Mouse (Mus musculus): ENCODE data around the gene D5Ertd579e. TPM values are rescaled to one million over a fixed set of nuclear protein-coding genes. Genes with fewer than 3 reads are reported as not detected.

Gene D5Ertd579e
- polyA plus RNA-seq, 1 experiment: 14.4 TPM

GRCm38 (mm10) chr5:36722415-36722856 is 26.6 kb upstream of the D5Ertd579e start:
- H3K4me3 ChIP-seq (ENCODE audit: extremely low read depth, insufficient read depth, insufficient read length): no peak overlapping the region

GRCm38 (mm10) chr5:36720710-36721375 is 25.0 kb upstream of the D5Ertd579e start:
- DNase-seq (ENCODE audit: low read depth in 1 of 2, low spot score in 2 of 2): no peak
- 63% methylated on average over 5 of the region's 5 CpGs for WGBS
- peak overlapping the region; percentile 17; the same call in 1 of the 2 replicates for H3K27ac ChIP-seq (ENCODE audit: insufficient read depth, low read length)
- no peaks in the 10 kb centered on the region for H3K36me3 ChIP-seq (ENCODE audit: control insufficient read depth, insufficient read depth, low read length)
- H3K4me3 ChIP-seq (ENCODE audit: extremely low read depth, insufficient read depth, insufficient read length): no peak overlapping the region
- no peaks in the 10 kb centered on the region for H3K4me1 ChIP-seq (ENCODE audit: control insufficient read depth, insufficient read depth, insufficient read length)
- no peaks in the 10 kb centered on the region for H3K27me3 ChIP-seq (ENCODE audit: control insufficient read depth, insufficient read depth, low read length)
- TF ChIP-seq POLR2A (IDR thresholded peaks at IDR 0.05; ENCODE audit: low read depth, low read length) (no peak), CTCF (IDR thresholded peaks at IDR 0.05; ENCODE audit: extremely low read depth, insufficient read depth, insufficient read length, insufficient replicate concordance) (no peak)

More at GRCm38 (mm10) chr5:36722415-36722856, 26.6 kb upstream of the D5Ertd579e start:
- Histone ChIP-seq H3K27me3 (ENCODE audit: control insufficient read depth, insufficient read depth, low read length) (no peaks in the 10 kb centered on the region), H3K36me3 (ENCODE audit: control insufficient read depth, insufficient read depth, low read length) (no peaks in the 10 kb centered on the region), H3K4me1 (ENCODE audit: control insufficient read depth, insufficient read depth, insufficient read length) (peaks cover 4% of the 10 kb centered on the region; the same call in 1 of the 2 replicates), H3K27ac (ENCODE audit: insufficient read depth, low read length) (no peak overlapping the region)
- WGBS: 18% methylated on average over 6 of the region's 6 CpGs
- DNase-seq (ENCODE audit: low read depth in 1 of 2, low spot score in 2 of 2): no peak
- TF ChIP-seq CTCF (IDR thresholded peaks at IDR 0.05; ENCODE audit: extremely low read depth, insufficient read depth, insufficient read length, insufficient replicate concordance): no peak

GRCm38 (mm10) chr5:36720219-36720618 is 24.4 kb upstream of the D5Ertd579e start:
- H3K27ac ChIP-seq (ENCODE audit: insufficient read depth, low read length): no peak overlapping the region
- no peak for DNase-seq (ENCODE audit: low read depth in 1 of 2, low spot score in 2 of 2)
- no peaks in the 10 kb centered on the region for H3K36me3 ChIP-seq (ENCODE audit: control insufficient read depth, insufficient read depth, low read length)
- WGBS: 85% methylated on average over 5 of the region's 5 CpGs
- no peak overlapping the region for H3K4me3 ChIP-seq (ENCODE audit: extremely low read depth, insufficient read depth, insufficient read length)
- TF ChIP-seq POLR2A (IDR thresholded peaks at IDR 0.05; ENCODE audit: low read depth, low read length) (no peak), CTCF (IDR thresholded peaks at IDR 0.05; ENCODE audit: extremely low read depth, insufficient read depth, insufficient read length, insufficient replicate concordance) (no peak)
- H3K27me3 ChIP-seq (ENCODE audit: control insufficient read depth, insufficient read depth, low read length): no peaks in the 10 kb centered on the region
- no peaks in the 10 kb centered on the region for H3K4me1 ChIP-seq (ENCODE audit: control insufficient read depth, insufficient read depth, insufficient read length)

- Histone ChIP-seq H3K36me3 (ENCODE audit: control insufficient read depth, insufficient read depth, low read length) (no peaks in the 10 kb centered on the region), H3K27me3 (ENCODE audit: control insufficient read depth, insufficient read depth, low read length) (no peaks in the 10 kb centered on the region), H3K4me1 (ENCODE audit: control insufficient read depth, insufficient read depth, insufficient read length) (no peaks in the 10 kb centered on the region), H3K4me3 (ENCODE audit: extremely low read depth, insufficient read depth, insufficient read length) (no peak overlapping the region), H3K27ac (ENCODE audit: insufficient read depth, low read length) (no peak overlapping the region)
- no peak for DNase-seq (ENCODE audit: low read depth in 1 of 2, low spot score in 2 of 2)
- 86% methylated on average over 3 of the region's 3 CpGs for WGBS
- TF ChIP-seq CTCF (IDR thresholded peaks at IDR 0.05; ENCODE audit: extremely low read depth, insufficient read depth, insufficient read length, insufficient replicate concordance) (no peak), POLR2A (IDR thresholded peaks at IDR 0.05; ENCODE audit: low read depth, low read length) (no peak)
Observed at GRCm38 (mm10) chr5:36719601-36720000, 23.8 kb upstream of the D5Ertd579e start.

- no peak overlapping the region for H3K27ac ChIP-seq (ENCODE audit: insufficient read depth, low read length)
- H3K27me3 ChIP-seq (ENCODE audit: control insufficient read depth, insufficient read depth, low read length): no peaks in the 10 kb centered on the region
- no peak overlapping the region for H3K4me3 ChIP-seq (ENCODE audit: extremely low read depth, insufficient read depth, insufficient read length)
- DNase-seq (ENCODE audit: low read depth in 1 of 2, low spot score in 2 of 2): no peak
- no peaks in the 10 kb centered on the region for H3K4me1 ChIP-seq (ENCODE audit: control insufficient read depth, insufficient read depth, insufficient read length)
- H3K36me3 ChIP-seq (ENCODE audit: control insufficient read depth, insufficient read depth, low read length): no peaks in the 10 kb centered on the region
- TF ChIP-seq CTCF (IDR thresholded peaks at IDR 0.05; ENCODE audit: extremely low read depth, insufficient read depth, insufficient read length, insufficient replicate concordance) (no peak), POLR2A (IDR thresholded peaks at IDR 0.05; ENCODE audit: low read depth, low read length) (no peak)
- 89% methylated on average over 5 of the region's 5 CpGs for WGBS
Observed at GRCm38 (mm10) chr5:36719135-36719534, 23.3 kb upstream of the D5Ertd579e start.

- no peaks in the 10 kb centered on the region for H3K4me1 ChIP-seq (ENCODE audit: control insufficient read depth, insufficient read depth, insufficient read length)
- TF ChIP-seq CTCF (IDR thresholded peaks at IDR 0.05; ENCODE audit: extremely low read depth, insufficient read depth, insufficient read length, insufficient replicate concordance): no peak
- no peak for TF ChIP-seq POLR2A (IDR thresholded peaks at IDR 0.05; ENCODE audit: low read depth, low read length)
- no peak overlapping the region for H3K4me3 ChIP-seq (ENCODE audit: extremely low read depth, insufficient read depth, insufficient read length)
- 82% methylated on average over 3 of the region's 3 CpGs for WGBS
- H3K27me3 ChIP-seq (ENCODE audit: control insufficient read depth, insufficient read depth, low read length): no peaks in the 10 kb centered on the region
- DNase-seq (ENCODE audit: low read depth in 1 of 2, low spot score in 2 of 2): no peak
- no peak overlapping the region for H3K27ac ChIP-seq (ENCODE audit: insufficient read depth, low read length)
- H3K36me3 ChIP-seq (ENCODE audit: control insufficient read depth, insufficient read depth, low read length): no peaks in the 10 kb centered on the region
Observed at GRCm38 (mm10) chr5:36717889-36718288, 22.1 kb upstream of the D5Ertd579e start.

GRCm38 (mm10) chr5:36716816-36717215 is 21.0 kb upstream of the D5Ertd579e start:
- H3K4me1 ChIP-seq (ENCODE audit: control insufficient read depth, insufficient read depth, insufficient read length): peaks cover 5% of the 10 kb centered on the region; the same call in 1 of the 2 replicates
- no peaks in the 10 kb centered on the region for H3K27me3 ChIP-seq (ENCODE audit: control insufficient read depth, insufficient read depth, low read length)
- no peak for DNase-seq (ENCODE audit: low read depth in 1 of 2, low spot score in 2 of 2)
- H3K36me3 ChIP-seq (ENCODE audit: control insufficient read depth, insufficient read depth, low read length): no peaks in the 10 kb centered on the region
- H3K27ac ChIP-seq (ENCODE audit: insufficient read depth, low read length): no peak overlapping the region
- H3K4me3 ChIP-seq (ENCODE audit: extremely low read depth, insufficient read depth, insufficient read length): no peak overlapping the region
- WGBS: 91% methylated on average over 2 of the region's 2 CpGs
- TF ChIP-seq POLR2A (IDR thresholded peaks at IDR 0.05; ENCODE audit: low read depth, low read length): no peak
- TF ChIP-seq CTCF (IDR thresholded peaks at IDR 0.05; ENCODE audit: extremely low read depth, insufficient read depth, insufficient read length, insufficient replicate concordance): no peak
